Mouse (Mus musculus) liver, postnatal 0 days (tissue): ENCODE measurements around the gene Hal.

ENCODE experiments used
- CTCF ChIP-seq: sonication (generic); IDR thresholded peaks from 2 replicates; pipeline ENCODE4 v1.5.1; 2016; ENCODE audit warnings: antibody characterized with exemption, low read depth
- EP300 ChIP-seq: IDR thresholded peaks from 2 replicates; pipeline ENCODE4 v1.6.1; 2016; ENCODE audit warnings: antibody characterized with exemption, low read depth, mild to moderate bottlenecking

DNA sequence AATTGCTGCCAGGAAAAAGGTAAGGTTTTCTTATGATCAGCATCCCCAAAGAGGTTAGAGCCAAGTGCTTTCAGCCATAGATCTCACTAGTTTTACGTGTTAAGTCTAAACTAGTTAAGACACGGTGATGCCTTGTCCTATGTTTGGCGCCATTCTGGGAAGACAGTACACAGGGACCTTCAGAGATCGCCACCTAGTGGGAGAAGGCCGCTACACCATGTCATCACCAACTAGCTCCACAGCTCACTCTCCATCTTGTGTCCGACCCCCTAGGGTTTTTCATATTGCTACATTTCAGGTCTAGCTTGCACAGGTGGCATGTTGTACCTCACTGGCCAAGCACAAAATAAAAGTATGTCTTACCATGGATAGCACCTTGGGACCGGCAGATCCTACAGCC lies 60.4 kb downstream of the Hal start:
- TF ChIP-seq CTCF (peak; percentile 94), EP300 (no peak)
